ENCODE assay signal across 9 mouse cellular contexts in the genomic region with DNA sequence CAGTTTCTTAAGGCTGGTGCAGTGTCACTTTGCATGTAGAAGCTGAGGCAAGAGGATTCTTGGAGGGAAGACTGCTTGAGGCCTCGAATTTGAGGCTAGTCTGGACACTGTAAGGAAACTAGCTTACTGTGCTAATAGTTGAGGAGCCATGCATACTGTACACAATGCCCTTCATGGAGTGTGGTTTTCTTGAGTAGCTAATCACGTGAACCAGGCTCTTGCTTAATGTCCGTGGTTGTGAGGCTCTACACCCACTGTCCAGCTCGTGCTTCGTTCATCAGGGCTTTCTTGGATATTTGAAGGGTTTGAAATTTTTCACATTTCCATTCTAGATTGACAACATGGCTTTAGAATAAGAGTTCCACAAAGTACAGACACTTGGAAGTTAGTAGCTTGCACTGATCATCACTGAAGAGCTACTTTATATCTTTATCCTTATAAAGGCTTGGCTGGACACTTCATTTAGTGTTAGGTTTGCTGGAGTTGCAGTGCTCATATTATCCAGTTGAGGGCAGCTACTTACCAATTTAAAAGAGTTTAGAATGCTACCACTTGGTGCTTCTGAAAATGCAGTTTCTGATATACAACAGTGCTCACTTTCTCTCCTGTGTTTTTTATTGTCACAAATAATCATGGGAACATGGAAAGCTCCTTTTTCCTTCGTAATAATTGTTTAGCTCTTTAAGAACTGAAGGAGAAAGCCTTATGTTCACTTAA.
A peak's percentile ranks its signal among the peaks of the same experiment; 100 is the strongest.
DNase-seq lines count a peak whose midpoint lies in the region; ATAC-seq and TF ChIP-seq lines count a peak whose summit lies in the region.
"Had no signal": no experiment of that assay in that cellular context is flagged by ENCODE, and none has a peak within 500 bp of the region (broad histone marks: within the 10 kb centered on the region; RNA-seq: fewer than 3 reads in every experiment).

No protein-coding gene starts in this region.

- DNase-seq in ES-CJ7 (ENCODE audit: low read depth, low spot score) (peak; percentile 19), ZHBTc4 (ENCODE audit: low read depth, low spot score) (peak; percentile 28)
- peak; percentile 9 for DNase-seq in forelimb bud, embryonic 11.5 days (ENCODE audit: low read depth, low spot score)
- DNase-seq in lung, postnatal 25 days (ENCODE audit: low spot score): peak; percentile 51
- DNase-seq in spleen, adult 12 weeks (ENCODE audit: low spot score): no peak
- DNase-seq in gastrocnemius, postnatal 25 days: no peak

- H3K9ac ChIP-seq in intestine, postnatal 0 days (ENCODE audit: low read depth, low read length): no peak overlapping the region
- no peak overlapping the region for H3K9ac ChIP-seq in intestine, embryonic 16.5 days (ENCODE audit: low read depth, low read length)
- H3K9ac ChIP-seq: limb, embryonic 13.5 days had no signal

- TF ChIP-seq CTCF in intestine, postnatal 0 days (IDR thresholded peaks at IDR 0.05; ENCODE audit: low read depth): peak; percentile 76

- no peaks in the 10 kb centered on the region for H3K27me3 ChIP-seq in intestine, postnatal 0 days (replicated peaks; ENCODE audit: control insufficient read depth, insufficient read depth, low read length)
- no peaks in the 10 kb centered on the region for H3K27me3 ChIP-seq in intestine, embryonic 16.5 days (replicated peaks; ENCODE audit: control insufficient read depth, insufficient read depth, low read length)
- H3K27me3 ChIP-seq: limb, embryonic 13.5 days had no signal

- H3K9me3 ChIP-seq in intestine, postnatal 0 days (ENCODE audit: control insufficient read depth): no peaks in the 10 kb centered on the region
- H3K9me3 ChIP-seq in intestine, embryonic 16.5 days (ENCODE audit: control insufficient read depth, low read length): no peaks in the 10 kb centered on the region
- H3K9me3 ChIP-seq: limb, embryonic 13.5 days had no signal

- H3K4me1 ChIP-seq in intestine, postnatal 0 days (replicated peaks; ENCODE audit: control insufficient read depth, insufficient read depth, low read length): no peaks in the 10 kb centered on the region
- peaks cover 3% of the 10 kb centered on the region; the same call in 1 of the 2 replicates for H3K4me1 ChIP-seq in intestine, embryonic 16.5 days (ENCODE audit: control insufficient read depth, insufficient read depth, low read length)
- H3K4me1 ChIP-seq: limb, embryonic 13.5 days had no signal

- no peak for ATAC-seq in intestine, postnatal 0 days
- ATAC-seq in intestine, embryonic 16.5 days: no peak

- no peak overlapping the region for H3K4me2 ChIP-seq in intestine, postnatal 0 days (replicated peaks; ENCODE audit: low read depth)
- no peak overlapping the region for H3K4me2 ChIP-seq in intestine, embryonic 16.5 days (ENCODE audit: low read depth, low read length)
- H3K4me2 ChIP-seq: limb, embryonic 13.5 days had no signal

- no peaks in the 10 kb centered on the region for H3K36me3 ChIP-seq in intestine, postnatal 0 days (ENCODE audit: control insufficient read depth, insufficient read depth)
- no peaks in the 10 kb centered on the region for H3K36me3 ChIP-seq in intestine, embryonic 16.5 days (ENCODE audit: control insufficient read depth, insufficient read depth, low read length)
- H3K36me3 ChIP-seq: limb, embryonic 13.5 days had no signal

- H3K4me3 ChIP-seq in intestine, postnatal 0 days (ENCODE audit: low read depth, low read length): no peak overlapping the region
- H3K4me3 ChIP-seq in intestine, embryonic 16.5 days (ENCODE audit: low read length): no peak overlapping the region
- H3K4me3 ChIP-seq: limb, embryonic 13.5 days had no signal

- 76% methylated on average over 6 of the region's 6 CpGs for WGBS in intestine, postnatal 0 days
- WGBS in intestine, embryonic 16.5 days: 75% methylated on average over 6 of the region's 6 CpGs

- no peak overlapping the region for H3K27ac ChIP-seq in intestine, postnatal 0 days (ENCODE audit: low read depth, low read length)
- no peak overlapping the region for H3K27ac ChIP-seq in intestine, embryonic 16.5 days (ENCODE audit: low read length)
- H3K27ac ChIP-seq: limb, embryonic 13.5 days had no signal

Comparison
In these comparisons a context has a peak if more than half of its experiments do, and no peak if none do; other contexts are left out.
1. DNase-seq: peak in ES-CJ7 (single experiment), ZHBTc4 (single experiment), forelimb bud, embryonic 11.5 days (single experiment) and lung, postnatal 25 days (single experiment); none in spleen, adult 12 weeks (single experiment) and gastrocnemius, postnatal 25 days (single experiment).